Mouse (Mus musculus) v-Abl transformed pro-B cells (cell line): Measurements from ENCODE around the gene Gm14569.

Experiments
- in situ Hi-C, 2 experiments: fragments of 400-800 bp; cut with MboI; formaldehyde crosslinking; loops; one replicate each; pipeline ENCODE4 v1.15.1; 2025; ENCODE audit not compliant: unreplicated experiment in 2 of 2

Gm14569 gene

DNA sequence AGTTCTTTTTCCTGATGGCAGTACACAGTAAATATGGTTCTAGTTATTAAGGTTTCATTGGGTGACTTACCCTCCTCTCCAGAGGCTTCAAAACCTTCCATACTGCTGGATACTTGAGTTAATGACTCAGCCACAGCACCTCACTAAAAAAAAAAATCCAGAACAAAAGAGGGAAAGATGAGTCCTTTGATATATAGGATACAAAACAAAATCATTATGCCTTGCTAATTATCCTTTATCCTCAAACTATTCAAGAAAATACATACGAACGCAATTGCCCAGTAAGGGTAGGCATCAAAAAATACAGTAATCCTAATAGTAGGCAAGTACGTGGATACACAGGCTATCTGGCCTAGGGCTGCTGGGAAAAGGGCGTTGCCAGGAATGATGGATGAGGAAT lies at the start of gene Gm14569:
TSS of gene Gm14569 (minus strand) at position 101 of the 400 bp plus-strand sequence.
- in situ Hi-C loops = no loop called here

DNA sequence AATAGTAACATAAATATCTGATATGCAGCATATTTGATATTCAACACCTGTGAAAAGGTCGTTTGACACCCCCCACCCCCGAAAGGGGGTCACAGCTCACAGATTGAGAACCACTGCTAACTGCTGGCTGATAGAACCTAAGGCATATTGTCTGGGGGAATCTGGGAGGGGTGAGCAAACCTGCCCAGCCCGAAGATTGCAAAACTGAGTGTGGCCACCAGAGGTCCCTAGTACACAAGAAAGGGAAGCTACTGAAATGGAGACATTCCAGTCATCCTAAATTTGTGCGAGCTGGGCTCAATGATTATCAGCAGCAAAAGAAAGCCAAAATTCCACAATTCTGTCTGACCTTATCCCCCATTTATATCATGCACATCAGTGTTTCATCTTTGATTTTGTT lies 42.9 kb upstream of the Gm14569 start:
- in situ Hi-C loops = loop anchor here (10.0 to 25.0 kb wide), 4 partner anchors 280 to 510 kb away; partner anchors contain the start of genes Nkrf (in 2 of the 2) and Sowahd (in 2 of the 2)

DNA sequence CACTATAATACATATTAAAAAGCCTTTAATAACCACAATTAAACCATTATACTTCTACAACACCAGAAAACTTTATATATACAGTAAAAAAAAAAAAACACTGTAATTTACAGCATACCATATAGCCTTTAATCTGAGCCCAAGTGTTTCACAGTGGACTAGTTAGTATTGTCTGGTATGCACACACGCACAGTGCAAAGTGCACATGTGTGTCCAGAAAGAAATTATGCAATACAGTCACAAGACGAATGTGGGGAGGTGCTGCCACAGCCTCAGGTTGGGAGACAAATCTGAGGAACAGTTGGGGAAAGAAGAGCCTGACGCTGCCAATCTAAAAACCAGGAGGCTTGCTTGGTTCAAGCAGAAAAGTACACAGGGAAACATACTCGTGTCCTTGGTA lies 42.1 kb upstream of the Gm14569 start:
- in situ Hi-C loops = loop anchor here (10.0 to 25.0 kb wide), 4 partner anchors 281 to 511 kb away; partner anchors contain the start of genes Nkrf (in 2 of the 2) and Sowahd (in 2 of the 2)

DNA sequence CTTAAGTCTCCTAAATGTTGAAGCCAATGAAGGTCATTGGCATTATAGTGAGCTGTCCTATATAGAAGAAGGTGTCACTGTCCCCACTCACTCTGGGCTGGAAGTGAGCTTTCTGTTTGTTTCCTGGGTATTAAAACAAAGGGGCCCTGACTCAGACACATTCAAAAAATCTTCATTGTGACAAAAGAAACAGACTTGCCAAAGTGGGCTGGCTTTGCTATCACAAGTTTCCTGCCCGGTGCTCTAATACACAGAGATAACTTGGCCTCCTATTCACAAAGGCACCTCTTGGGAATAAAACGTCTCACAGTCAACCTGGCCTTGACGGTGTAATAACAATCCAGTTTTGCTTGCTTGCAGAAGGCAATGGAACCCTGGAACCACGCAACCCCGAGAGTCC lies 38.6 kb upstream of the Gm14569 start:
- in situ Hi-C loops = loop anchor here (10.0 to 25.0 kb wide), 4 partner anchors 285 to 515 kb away; partner anchors contain the start of genes Nkrf (in 2 of the 2) and Sowahd (in 2 of the 2)

DNA sequence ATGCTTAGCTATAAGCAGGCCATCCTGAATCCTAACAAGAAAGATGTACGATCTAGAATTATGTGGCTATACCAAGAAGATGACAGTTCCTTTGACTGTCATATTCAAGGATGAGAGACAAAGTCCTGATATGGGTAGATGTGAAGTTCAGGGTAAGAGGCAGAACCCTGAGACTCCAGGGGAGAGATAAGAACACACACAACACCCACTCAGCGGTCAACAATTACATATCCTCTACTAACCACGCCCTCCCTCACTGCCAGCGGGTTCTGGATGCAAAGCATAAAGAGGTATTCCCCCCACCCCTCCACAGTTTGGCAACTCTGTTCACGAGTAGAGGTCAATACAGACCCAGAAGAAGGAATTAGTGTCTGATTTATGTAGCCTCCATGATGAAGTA lies 32.1 kb upstream of the Gm14569 start:
- in situ Hi-C loops = no loop called here

DNA sequence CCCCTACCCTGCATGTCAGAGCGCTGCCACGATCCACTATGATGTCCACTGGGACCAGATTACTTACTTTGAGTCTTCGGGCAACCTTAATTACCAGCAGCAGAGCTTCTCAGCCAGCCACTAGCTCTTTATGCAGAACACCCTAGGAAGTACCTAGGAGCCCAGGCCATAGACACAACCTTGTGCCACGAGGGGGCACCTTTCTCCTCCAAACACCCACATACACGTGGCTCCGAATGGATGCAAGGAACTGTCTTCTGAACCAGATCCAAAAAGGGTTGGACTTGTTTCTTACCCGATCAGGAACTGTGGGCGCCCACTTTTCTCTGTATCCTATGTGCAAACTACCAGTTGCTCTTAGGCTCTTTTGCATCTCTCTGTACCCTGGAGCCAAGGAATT lies 22.1 kb upstream of the Gm14569 start:
- in situ Hi-C loops = no loop called here

- in situ Hi-C loops = no loop called here
Measured at GRCm38 (mm10) chrX:36513231-36513630, 21.6 kb upstream of the Gm14569 start.

DNA sequence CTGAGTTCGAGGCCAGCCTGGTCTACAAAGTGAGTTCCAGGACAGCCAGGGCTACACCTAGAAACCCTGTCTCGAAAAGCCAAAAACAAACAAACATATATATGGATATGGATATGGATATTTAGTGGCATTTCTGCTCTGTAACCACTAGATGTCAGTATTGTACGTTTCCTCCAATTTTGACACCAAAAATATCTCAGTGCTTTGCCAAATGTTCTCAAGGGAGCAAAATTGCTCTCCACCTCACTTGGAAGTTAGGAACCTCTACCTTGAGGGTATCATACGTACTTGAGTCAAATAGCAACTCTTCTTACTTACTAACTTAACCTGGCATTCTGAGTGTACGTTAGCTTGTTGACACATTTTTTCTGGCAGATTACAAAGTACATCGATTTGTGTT lies 15.2 kb upstream of the Gm14569 start:
- in situ Hi-C loops = no loop called here

DNA sequence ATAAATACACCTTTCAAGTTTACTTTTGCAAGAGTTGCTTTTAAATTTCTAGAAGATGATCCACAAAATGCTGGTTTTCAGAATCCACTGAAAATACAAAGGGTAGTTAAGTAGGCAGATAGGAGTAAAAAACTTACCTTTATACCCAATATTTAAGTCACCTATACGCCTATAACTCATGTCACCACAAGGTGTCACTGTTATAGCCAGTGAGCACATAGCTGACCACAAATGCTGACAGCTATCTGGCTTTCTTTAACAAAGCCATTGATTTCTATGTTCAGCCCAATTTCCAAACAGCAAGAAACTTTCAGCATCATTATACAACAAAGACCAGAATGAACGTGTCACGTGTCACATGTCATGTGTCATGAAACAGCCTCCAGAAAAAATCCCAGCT lies 2.1 kb downstream of the Gm14569 start:
- in situ Hi-C loops = no loop called here

GRCm38 (mm10) chrX:36487996-36488395 lies 3.6 kb downstream of the Gm14569 start:
- in situ Hi-C loops = no loop called here

- in situ Hi-C loops = no loop called here
Measured at GRCm38 (mm10) chrX:36474873-36475272, 16.8 kb downstream of the Gm14569 start.

DNA sequence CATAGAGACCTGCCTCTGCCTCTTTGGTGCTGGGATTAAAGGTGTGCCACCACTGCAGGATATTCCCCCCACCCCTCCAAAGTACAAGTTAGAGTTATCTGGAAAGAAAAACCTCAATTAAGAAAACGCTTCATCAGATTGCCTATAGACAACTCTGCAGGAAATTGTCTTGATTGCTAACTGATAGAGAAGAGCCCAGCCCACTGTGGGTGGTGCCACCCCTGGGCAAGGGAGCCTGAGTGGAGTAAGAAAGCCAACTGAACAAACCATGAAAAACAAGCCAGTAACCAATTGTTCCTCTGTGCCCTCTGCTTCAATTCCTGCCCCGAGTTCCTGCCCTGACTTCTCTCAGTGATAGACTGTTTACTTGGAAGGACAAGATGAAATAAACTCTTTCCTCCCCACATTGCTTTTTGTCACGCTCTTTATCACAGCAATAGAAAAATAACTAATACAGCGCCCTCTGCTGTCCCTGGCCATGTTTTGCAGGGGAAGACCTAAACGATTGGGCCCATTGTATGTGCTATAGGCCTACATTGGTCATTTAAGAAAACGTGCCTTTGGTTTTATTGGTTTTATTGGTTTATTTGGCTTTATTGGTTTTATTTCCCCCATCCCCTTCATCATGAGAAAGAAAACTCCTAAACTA lies 17.4 kb downstream of the Gm14569 start:
- in situ Hi-C loops = no loop called here

DNA sequence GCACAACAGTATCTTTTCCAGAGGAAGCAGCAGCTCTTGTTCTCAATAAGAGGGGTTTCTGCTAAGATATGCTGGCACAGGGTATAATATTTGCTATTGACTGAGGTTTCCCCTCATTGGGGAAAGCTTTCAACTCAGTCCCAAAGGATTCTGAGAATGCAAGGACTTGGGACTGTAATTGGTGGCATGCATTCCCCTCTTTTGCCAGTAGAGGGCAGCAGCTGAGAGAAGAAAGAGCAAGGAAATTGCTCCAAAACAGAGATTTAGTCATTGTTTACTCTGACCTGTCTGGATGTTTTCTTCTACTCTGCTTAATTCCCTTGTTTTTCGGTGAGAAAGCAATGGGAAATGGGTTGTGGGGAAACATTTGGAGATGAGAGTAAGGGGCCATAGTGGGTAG lies 35.6 kb downstream of the Gm14569 start:
- in situ Hi-C loops = no loop called here

- in situ Hi-C loops = no loop called here
Measured at GRCm38 (mm10) chrX:36437932-36438331, 53.7 kb downstream of the Gm14569 start.

DNA sequence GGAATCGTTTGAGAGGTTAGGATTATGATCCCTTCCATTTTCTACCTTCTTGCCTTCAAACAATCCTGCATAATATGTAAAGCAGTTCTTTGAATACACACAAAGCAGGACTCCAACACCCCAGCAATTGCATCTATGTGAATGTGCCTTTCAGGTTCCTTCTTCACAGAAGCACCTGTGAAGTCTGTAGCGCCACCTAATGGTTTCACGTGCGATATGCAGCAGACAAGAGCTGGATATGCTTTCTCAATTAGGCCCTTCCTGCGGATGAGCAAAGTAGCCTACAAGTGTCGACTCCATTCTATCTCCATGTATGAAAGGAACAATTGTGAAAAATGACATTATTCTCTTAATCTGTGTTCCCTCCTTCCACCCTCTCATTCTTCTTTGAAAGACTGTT lies 56.6 kb downstream of the Gm14569 start:
- in situ Hi-C loops = no loop called here

DNA sequence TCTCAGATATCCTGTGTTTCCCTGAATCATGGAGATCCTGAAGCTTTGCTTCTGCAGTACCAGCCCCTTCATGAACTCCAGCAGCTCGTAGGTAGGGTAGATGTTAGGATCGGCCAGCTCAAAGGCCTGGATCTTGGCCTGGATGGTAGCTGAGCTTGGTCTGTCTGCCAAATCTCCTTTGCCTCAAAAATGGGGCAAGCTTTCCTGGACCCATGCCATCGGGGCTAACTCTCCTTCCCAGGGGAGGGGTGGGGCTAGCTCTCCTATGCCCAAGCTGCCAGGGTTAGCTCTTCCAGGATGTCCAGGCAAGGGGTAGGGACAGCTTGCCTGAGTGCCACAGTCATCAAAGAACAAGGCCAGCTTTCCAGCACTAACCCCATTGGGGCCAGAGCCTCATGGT lies 72.5 kb downstream of the Gm14569 start:
- in situ Hi-C loops = no loop called here

DNA sequence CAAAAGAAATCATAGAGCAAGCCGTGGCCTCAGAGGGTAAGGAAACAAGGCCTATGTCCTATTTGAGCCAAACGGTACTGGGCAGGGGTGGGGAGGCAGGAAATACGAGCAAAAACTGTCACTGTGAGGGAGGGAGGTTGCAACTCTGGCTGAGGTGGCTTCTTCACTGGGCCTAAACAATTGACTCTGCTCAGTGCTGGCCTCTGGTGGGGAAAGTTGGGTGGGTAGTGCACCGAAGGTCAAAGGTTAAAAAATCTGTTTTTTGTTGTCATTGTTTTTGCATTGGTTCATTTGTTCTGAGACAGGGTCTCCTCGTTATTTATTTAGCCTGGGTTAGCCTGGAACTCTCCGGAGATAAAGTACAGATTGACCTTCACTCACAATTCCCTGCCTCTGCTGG lies 89.3 kb downstream of the Gm14569 start:
- in situ Hi-C loops = no loop called here

GRCm38 (mm10) chrX:36400980-36401379 lies 90.7 kb downstream of the Gm14569 start, which contains the start of gene Gm6268:
TSS of gene Gm6268 (plus strand) at chrX:36401280.
- in situ Hi-C loops = no loop called here

DNA sequence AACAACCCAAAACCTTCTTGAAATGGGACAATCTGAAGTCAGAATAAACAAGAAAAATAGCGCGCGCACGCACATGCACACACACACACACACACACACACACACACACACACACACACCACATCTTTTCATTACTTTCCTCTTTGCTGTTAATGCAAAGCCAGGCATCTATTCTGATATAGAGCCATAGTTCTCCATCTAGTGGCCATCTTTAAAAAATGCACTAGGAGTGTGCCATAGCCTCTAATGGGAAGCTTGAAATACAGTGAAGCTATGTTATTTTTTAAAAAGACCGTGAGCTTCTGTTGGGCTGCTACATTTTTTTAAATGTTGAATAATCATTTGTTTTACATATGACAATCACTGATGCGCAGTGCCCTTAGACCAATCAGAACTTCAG lies 98.4 kb downstream of the Gm14569 start:
- in situ Hi-C loops = loop anchor here in 1 of 2 experiments (25.0 kb wide), 1 partner anchor 581 kb away; no protein-coding TSS in a partner anchor

DNA sequence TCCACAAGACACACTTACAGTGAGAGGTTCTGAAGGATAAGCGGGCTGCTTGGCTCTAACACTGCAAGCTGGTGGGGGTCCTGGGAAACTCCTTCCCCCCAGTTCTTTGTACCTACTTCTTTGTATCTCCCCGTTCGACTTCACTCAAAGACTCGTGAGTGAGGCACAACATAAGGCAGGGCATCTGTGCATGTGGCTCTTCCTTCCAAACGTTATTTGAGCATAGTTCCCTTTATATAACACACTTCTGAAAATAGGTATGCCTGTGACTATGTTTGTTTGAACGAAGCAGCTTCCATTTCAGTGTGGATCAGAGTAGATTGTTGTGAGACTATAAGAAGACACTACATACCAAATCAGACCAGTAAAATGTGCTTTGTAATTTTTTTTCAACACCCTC lies 99.0 kb downstream of the Gm14569 start:
- in situ Hi-C loops = loop anchor here in 1 of 2 experiments (25.0 kb wide), 1 partner anchor 580 kb away; no protein-coding TSS in a partner anchor

DNA sequence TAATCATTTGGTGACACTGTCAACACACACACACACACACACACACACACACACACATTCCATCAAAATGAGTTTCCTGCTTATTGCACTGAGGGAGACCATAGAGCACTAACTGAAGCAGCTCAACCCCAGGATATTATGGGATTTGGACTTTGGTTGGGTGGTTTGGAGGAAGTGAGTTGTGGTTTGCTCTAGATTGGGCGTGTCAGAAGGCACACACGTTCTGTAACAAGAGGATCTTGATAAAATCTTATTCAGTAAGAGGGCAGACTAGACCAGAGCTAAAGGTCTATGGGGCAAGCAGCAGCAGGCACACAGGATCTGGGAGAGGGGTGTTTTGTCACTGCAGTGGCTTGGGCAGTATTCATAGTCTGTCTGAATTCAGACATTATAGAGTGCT lies 101.1 kb downstream of the Gm14569 start:
- in situ Hi-C loops = loop anchor here in 1 of 2 experiments (25.0 kb wide), 1 partner anchor 578 kb away; no protein-coding TSS in a partner anchor

DNA sequence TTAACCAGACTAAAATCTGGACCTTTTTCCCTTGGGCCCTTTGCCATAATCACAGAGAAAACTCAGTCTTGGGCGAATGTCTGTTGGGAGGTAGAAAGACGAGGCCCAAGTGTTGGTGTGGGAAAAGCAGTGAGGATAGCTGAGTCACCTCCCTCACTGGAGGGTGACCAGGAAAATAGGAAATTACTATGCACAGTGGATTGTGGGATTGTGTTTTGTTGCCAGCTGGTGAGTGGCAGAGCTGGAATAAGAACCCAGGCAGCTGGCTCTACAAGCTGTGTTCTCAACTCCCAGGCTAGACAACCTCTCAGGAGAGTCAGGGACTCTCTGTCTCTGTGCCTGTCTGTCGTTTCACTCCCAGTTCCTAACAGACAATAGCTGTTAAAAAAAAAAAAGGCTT lies 101.7 kb downstream of the Gm14569 start:
- in situ Hi-C loops = loop anchor here in 1 of 2 experiments (5.0 to 25.0 kb wide), 2 partner anchors 163 to 578 kb away; no protein-coding TSS in a partner anchor
